Mouse (Mus musculus): Measurements from ENCODE around the gene Cbx1.

DNA sequence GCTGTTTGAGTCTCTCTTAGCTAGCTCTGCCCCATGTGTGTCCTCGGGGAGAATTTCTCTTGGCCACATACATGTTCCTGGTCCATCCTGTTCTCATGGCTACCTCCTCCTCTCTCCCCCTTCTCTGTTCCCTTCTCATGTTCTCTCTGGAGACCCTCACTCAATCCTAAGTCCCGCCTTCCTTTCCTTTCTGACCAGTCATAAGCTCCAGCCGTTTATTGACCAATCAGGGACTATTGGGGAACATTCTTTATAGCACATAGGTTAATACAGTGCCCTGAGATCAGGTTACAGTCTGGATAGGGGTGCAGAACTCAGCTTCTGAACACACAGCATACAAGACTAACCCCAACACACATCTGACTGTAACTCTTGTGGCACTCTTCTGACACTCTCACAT lies 58.3 kb downstream of the Cbx1 start:
- TF ChIP-seq POLR2A (IDR thresholded peaks at IDR 0.05; ENCODE audit: extremely low read depth, insufficient read depth, low read length) (no peak), CTCF (IDR thresholded peaks at IDR 0.05; ENCODE audit: low read depth, low read length) (no peak)
